Comparison of ENCODE assay signal across 8 mouse cellular contexts in genomic region chr6:125145479-125145951, GRCm38 (mm10). TPM values are rescaled to one million over a fixed set of nuclear protein-coding genes. Genes with fewer than 3 reads are reported as not detected.
DNase-seq lines count a peak whose midpoint lies in the region; ATAC-seq and TF ChIP-seq lines count a peak whose summit lies in the region.

No protein-coding gene starts in this region.

- intact Hi-C loops in left cerebral cortex, adult 2 months (cut with DNase I) = loop anchor here (5.0 kb wide), 1 partner anchor 127 kb away; no protein-coding TSS in a partner anchor

- ATAC-seq in erythroblast, adult 5-6 weeks (replicated peaks; ENCODE audit: low FRiP score, poor library complexity, severe bottlenecking) = peak; percentile 51; the same call in 1 of the 2 replicates
- ATAC-seq in intestine, embryonic 15.5 days = peak; percentile 70
- peak; percentile 80 for ATAC-seq in midbrain, embryonic 13.5 days

- H3K4me2 ChIP-seq in intestine, embryonic 15.5 days (replicated peaks) = peak overlapping the region; percentile 74
- H3K4me2 ChIP-seq in midbrain, embryonic 13.5 days (replicated peaks) = peak overlapping the region; percentile 89

- H3K9me3 ChIP-seq in intestine, embryonic 15.5 days = no peaks in the 10 kb centered on the region
- no peaks in the 10 kb centered on the region for H3K9me3 ChIP-seq in midbrain, embryonic 13.5 days

- peak overlapping the region; percentile 95 for H3K4me3 ChIP-seq in left cerebral cortex, adult 2 months
- H3K4me3 ChIP-seq in brown adipose tissue, adult 24 weeks (ENCODE audit: insufficient read depth, low read depth, low read length) = peak overlapping the region; percentile 75
- H3K4me3 ChIP-seq in intestine, embryonic 15.5 days (replicated peaks) = peak overlapping the region; percentile 56
- peak overlapping the region; percentile 71 for H3K4me3 ChIP-seq in midbrain, embryonic 13.5 days (replicated peaks)

- no peaks in the 10 kb centered on the region for H3K27me3 ChIP-seq in intestine, embryonic 15.5 days (replicated peaks)
- H3K27me3 ChIP-seq in midbrain, embryonic 13.5 days = no peaks in the 10 kb centered on the region

- 5% methylated on average over 34 of the region's 35 CpGs for WGBS in intestine, embryonic 15.5 days
- WGBS in midbrain, embryonic 13.5 days = under 1% methylated on average over 35 of the region's 35 CpGs

- H3K36me3 ChIP-seq in intestine, embryonic 15.5 days = peaks cover 32% of the 10 kb centered on the region
- peaks cover 44% of the 10 kb centered on the region for H3K36me3 ChIP-seq in midbrain, embryonic 13.5 days

- DNase-seq in left cerebral cortex, adult 2 months (ENCODE audit: extremely low spot score in 1 of 2, low spot score in 2 of 2) = peak; percentile 21 to 43
- no peak for DNase-seq in left cerebral cortex, adult 8-10 months (ENCODE audit: low spot score in 2 of 2)
- DNase-seq in ovary, postnatal 14 days (ENCODE audit: low spot score) = no peak
- DNase-seq in natural killer cell, adult 2 months (ENCODE audit: low spot score in 2 of 2) = no peak

- peak overlapping the region; percentile 69 for H3K9ac ChIP-seq in intestine, embryonic 15.5 days
- peak overlapping the region; percentile 93 for H3K9ac ChIP-seq in midbrain, embryonic 13.5 days (replicated peaks)

- H3K27ac ChIP-seq in left cerebral cortex, adult 2 months = peak overlapping the region; percentile 97
- peak overlapping the region; percentile 2 for H3K27ac ChIP-seq in brown adipose tissue, adult 24 weeks (replicated peaks; ENCODE audit: low read depth, low read length)
- peak overlapping the region; percentile 82 for H3K27ac ChIP-seq in intestine, embryonic 15.5 days
- H3K27ac ChIP-seq in midbrain, embryonic 13.5 days = peak overlapping the region; percentile 87

- no peak for TF ChIP-seq CTCF in left cerebral cortex, adult 2 months (IDR thresholded peaks at IDR 0.05)

- H3K4me1 ChIP-seq in brown adipose tissue, adult 24 weeks (ENCODE audit: control insufficient read depth, insufficient read depth, insufficient read length, low read length) = peaks cover 27% of the 10 kb centered on the region
- peaks cover 40% of the 10 kb centered on the region for H3K4me1 ChIP-seq in intestine, embryonic 15.5 days (replicated peaks)
- peaks cover 47% of the 10 kb centered on the region for H3K4me1 ChIP-seq in midbrain, embryonic 13.5 days (replicated peaks)

RNA-seq across cellular contexts. Expression of gene Iffo1, which starts 0.5 kb away (rescaled TPM):
- 10 to 100 TPM; 64.6 to 67.1 TPM for total RNA-seq in left cerebral cortex, adult 2 months (2021)
- 10 to 100 TPM; 62.0 to 68.5 (median 66.4) TPM for total RNA-seq in left cerebral cortex, adult 8-10 months (2022)
- 2.9 and 3.2 TPM in 2 replicates for polyA plus RNA-seq in brown adipose tissue, adult 24 weeks (2012; ENCODE audit: insufficient read depth, insufficient read length, missing spikeins)
- total RNA-seq in erythroblast, adult 5-6 weeks (2015; ENCODE audit: low replicate concordance) = 3.1 and 6.9 TPM in 2 replicates
- total RNA-seq in erythroblast, adult 5-6 weeks (2017; ENCODE audit: low replicate concordance) = 2.2 and 10.9 TPM in 2 replicates
- polyA plus RNA-seq in intestine, embryonic 15.5 days (2015; fragmentation: Nextera tagmentation; extraction: Ambion mirVana) = 6.9 and 7.2 TPM in 2 replicates
- polyA plus RNA-seq in midbrain, embryonic 13.5 days (2015; fragmentation: Nextera tagmentation; extraction: Ambion mirVana) = 14.9 and 19.3 TPM in 2 replicates

RNA-seq across cellular contexts. Expression of gene Nop2, which starts 13.8 kb away (rescaled TPM):
- total RNA-seq in left cerebral cortex, adult 2 months (2021) = 10 to 100 TPM; 28.1 to 32.1 TPM
- 10 to 100 TPM; 25.4 to 28.2 (median 27.2) TPM for total RNA-seq in left cerebral cortex, adult 8-10 months (2022)
- polyA plus RNA-seq in brown adipose tissue, adult 24 weeks (2012; ENCODE audit: insufficient read depth, insufficient read length, missing spikeins) = 10.0 and 16.0 TPM in 2 replicates
- 4.8 and 6.7 TPM in 2 replicates for total RNA-seq in erythroblast, adult 5-6 weeks (2015; ENCODE audit: low replicate concordance)
- 10.5 and 11.8 TPM in 2 replicates for total RNA-seq in erythroblast, adult 5-6 weeks (2017; ENCODE audit: low replicate concordance)
- 68.1 and 70.3 TPM in 2 replicates for polyA plus RNA-seq in intestine, embryonic 15.5 days (2015; fragmentation: Nextera tagmentation; extraction: Ambion mirVana)
- polyA plus RNA-seq in midbrain, embryonic 13.5 days (2015; fragmentation: Nextera tagmentation; extraction: Ambion mirVana) = 43.2 and 45.9 TPM in 2 replicates

RNA-seq across cellular contexts. Expression of gene Gapdh, which starts 20.8 kb away (rescaled TPM):
- total RNA-seq in left cerebral cortex, adult 2 months (2021) = 1,000 to 10,000 TPM; 2,312 to 2,314 TPM
- total RNA-seq in left cerebral cortex, adult 8-10 months (2022) = 1,000 to 10,000 TPM; 2,585 to 3,221 (median 2,921) TPM
- 1,014 and 1,139 TPM in 2 replicates for polyA plus RNA-seq in brown adipose tissue, adult 24 weeks (2012; ENCODE audit: insufficient read depth, insufficient read length, missing spikeins)
- total RNA-seq in erythroblast, adult 5-6 weeks (2015; ENCODE audit: low replicate concordance) = 912 and 913 TPM in 2 replicates
- total RNA-seq in erythroblast, adult 5-6 weeks (2017; ENCODE audit: low replicate concordance) = 174 and 278 TPM in 2 replicates
- 2,230 and 2,316 TPM in 2 replicates for polyA plus RNA-seq in intestine, embryonic 15.5 days (2015; fragmentation: Nextera tagmentation; extraction: Ambion mirVana)
- 1,484 and 1,546 TPM in 2 replicates for polyA plus RNA-seq in midbrain, embryonic 13.5 days (2015; fragmentation: Nextera tagmentation; extraction: Ambion mirVana)

RNA-seq across cellular contexts. Expression of gene Ncapd2, which starts 46.0 kb away (rescaled TPM):
- total RNA-seq in left cerebral cortex, adult 2 months (2021) = 10 to 100 TPM; 22.6 to 23.4 TPM
- 10 to 100 TPM; 25.9 to 32.9 (median 30.5) TPM for total RNA-seq in left cerebral cortex, adult 8-10 months (2022)
- polyA plus RNA-seq in brown adipose tissue, adult 24 weeks (2012; ENCODE audit: insufficient read depth, insufficient read length, missing spikeins) = 7.5 and 9.2 TPM in 2 replicates
- 139 and 148 TPM in 2 replicates for total RNA-seq in erythroblast, adult 5-6 weeks (2015; ENCODE audit: low replicate concordance)
- 137 and 246 TPM in 2 replicates for total RNA-seq in erythroblast, adult 5-6 weeks (2017; ENCODE audit: low replicate concordance)
- 83.3 and 96.9 TPM in 2 replicates for polyA plus RNA-seq in intestine, embryonic 15.5 days (2015; fragmentation: Nextera tagmentation; extraction: Ambion mirVana)
- 101 and 103 TPM in 2 replicates for polyA plus RNA-seq in midbrain, embryonic 13.5 days (2015; fragmentation: Nextera tagmentation; extraction: Ambion mirVana)

RNA-seq across cellular contexts. Expression of gene Mrpl51, which starts 46.1 kb away (rescaled TPM):
- total RNA-seq in left cerebral cortex, adult 2 months (2021) = 10 to 100 TPM; 69.1 to 74.5 TPM
- total RNA-seq in left cerebral cortex, adult 8-10 months (2022) = 10 to 100 TPM; 74.9 to 79.0 (median 77.2) TPM
- 316 and 439 TPM in 2 replicates for polyA plus RNA-seq in brown adipose tissue, adult 24 weeks (2012; ENCODE audit: insufficient read depth, insufficient read length, missing spikeins)
- total RNA-seq in erythroblast, adult 5-6 weeks (2015; ENCODE audit: low replicate concordance) = 40.1 and 54.4 TPM in 2 replicates
- 16.4 and 29.8 TPM in 2 replicates for total RNA-seq in erythroblast, adult 5-6 weeks (2017; ENCODE audit: low replicate concordance)
- polyA plus RNA-seq in intestine, embryonic 15.5 days (2015; fragmentation: Nextera tagmentation; extraction: Ambion mirVana) = 267 and 273 TPM in 2 replicates
- 163 and 165 TPM in 2 replicates for polyA plus RNA-seq in midbrain, embryonic 13.5 days (2015; fragmentation: Nextera tagmentation; extraction: Ambion mirVana)

Comparison
In these comparisons a context has a peak if more than half of its experiments do, and no peak if none do; other contexts are left out.
1. DNase-seq: peak in left cerebral cortex, adult 2 months (2 of 2); none in left cerebral cortex, adult 8-10 months (0 of 2), ovary, postnatal 14 days (single experiment) and natural killer cell, adult 2 months (0 of 2).
2. H3K27ac ChIP-seq: peak in every context shown above with its lines; median percentile 97 in left cerebral cortex, adult 2 months; 87 in midbrain, embryonic 13.5 days; 82 in intestine, embryonic 15.5 days; 2 in brown adipose tissue, adult 24 weeks.
3. RNA of gene Iffo1, which starts 0.5 kb away (total RNA-seq): 64.6 to 67.1 TPM in left cerebral cortex, adult 2 months and 62.0 to 68.5 TPM in left cerebral cortex, adult 8-10 months; 2.2 to 10.9 TPM in erythroblast, adult 5-6 weeks; every median in the first group is over 4 times any median in the second.
4. Peak in every context shown above with its lines, with median percentiles within 50 percentile points of each other: H3K4me3 ChIP-seq and ATAC-seq.